Mouse (Mus musculus): ENCODE results near the gene Maats1. TPM values are rescaled to one million over a fixed set of nuclear protein-coding genes. Genes with fewer than 3 reads are reported as not detected.

The Maats1 gene
- total and polyA plus RNA-seq, 3 experiments, result 0.03 TPM; not detected in 2

DNA sequence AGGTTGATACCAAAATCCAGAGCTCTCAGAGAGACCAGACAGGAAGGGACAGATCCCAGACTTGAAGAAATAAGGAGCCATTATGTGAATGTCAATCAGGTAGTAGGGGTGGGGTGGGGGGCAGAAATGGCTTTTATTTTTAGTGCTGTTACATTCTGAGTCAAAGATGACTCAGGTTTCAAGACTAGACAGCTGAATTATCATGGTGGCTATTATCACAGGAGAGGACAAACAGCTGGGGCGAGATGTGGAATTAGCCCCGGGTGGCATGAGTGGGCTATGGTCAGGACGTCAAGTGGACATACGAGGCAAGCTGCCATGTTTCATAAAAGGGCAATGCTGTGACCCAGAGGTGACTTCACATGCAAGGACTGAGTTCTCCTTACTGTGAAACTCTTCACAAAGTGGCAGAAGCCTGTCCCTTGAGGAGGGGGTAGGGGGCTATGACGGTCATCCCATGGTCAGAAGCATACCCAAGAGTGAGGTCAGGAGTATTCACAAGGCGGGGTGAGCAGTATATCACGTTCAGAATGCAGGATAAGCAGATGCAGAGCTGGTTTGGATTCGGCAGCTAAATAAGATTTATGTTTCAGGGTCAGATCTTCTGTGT is 47.4 kb upstream of the Maats1 start:
- no peaks in the 10 kb centered on the region for H3K9me3 ChIP-seq (replicated peaks; ENCODE audit: insufficient read depth, low read length)
- H3K4me1 ChIP-seq (ENCODE audit: control insufficient read depth in 1 of 2, insufficient read depth in 2 of 2, low read length in 2 of 2), result peaks cover 28 to 33% of the 10 kb centered on the region in 2 experiments
- no peak overlapping the region for H3K9ac ChIP-seq (ENCODE audit: control insufficient read depth, low read depth, low read length, poor library complexity, severe bottlenecking)
- TF ChIP-seq ZC3H11A (IDR thresholded peaks at IDR 0.05; ENCODE audit: low read depth, low read length) (no peak), GATA1 (IDR thresholded peaks at IDR 0.05; ENCODE audit: low read depth, low read length) (no peak), RCOR1 (IDR thresholded peaks at IDR 0.05; ENCODE audit: low read depth, low read length) (no peak), SMC3 (IDR thresholded peaks at IDR 0.05; ENCODE audit: low read depth, low read length) (no peak), POLR2AphosphoS2 (IDR thresholded peaks at IDR 0.05; ENCODE audit: low read length) (no peak), NELFE (IDR thresholded peaks at IDR 0.05; ENCODE audit: low read depth, low read length) (no peak), CHD1 (IDR thresholded peaks at IDR 0.05; ENCODE audit: low read depth, low read length) (no peak)
- peaks cover 0 to 31% of the 10 kb centered on the region in 2 experiments; a peak in 2 of 4 replicates for H3K36me3 ChIP-seq (ENCODE audit: control insufficient read depth in 1 of 2, insufficient read depth in 2 of 2, low read length in 2 of 2)
- no peak overlapping the region for H3K4me3 ChIP-seq (ENCODE audit: control insufficient read depth in 1 of 2, insufficient read depth in 1 of 2, low read depth in 2 of 2, low read length in 2 of 2)
- no peak overlapping the region for H3K27ac ChIP-seq (ENCODE audit: control insufficient read depth, low read depth, low read length)
- H3K79me2 ChIP-seq (ENCODE audit: control insufficient read depth, insufficient read depth, low read length, poor library complexity), result no peaks in the 10 kb centered on the region
- DNase-seq (ENCODE audit: low read depth, low spot score), result no peak
- no peaks in the 10 kb centered on the region for H3K27me3 ChIP-seq (ENCODE audit: control insufficient read depth in 1 of 2, insufficient read depth in 2 of 2, low read length in 2 of 2)

DNA sequence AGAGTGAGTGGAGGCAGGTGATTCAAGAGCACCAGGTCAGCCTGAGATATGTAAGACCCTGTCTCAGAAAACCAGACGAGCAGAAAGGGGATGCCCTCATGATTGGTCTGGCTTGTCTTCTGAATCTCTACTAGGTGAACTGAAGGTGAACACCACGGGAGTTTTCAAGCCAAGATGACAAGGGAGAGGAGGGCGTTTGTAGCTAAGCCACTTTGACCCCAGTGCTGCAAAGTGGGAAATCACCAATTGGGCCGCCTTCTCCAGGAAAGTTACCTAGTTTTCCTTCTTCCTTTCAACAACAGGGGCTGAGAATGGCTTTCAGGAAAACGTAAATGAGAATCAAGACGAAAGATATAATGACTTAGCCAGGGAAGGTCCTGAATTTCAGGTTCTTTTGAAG is 46.8 kb upstream of the Maats1 start:
- no peaks in the 10 kb centered on the region for H3K27me3 ChIP-seq (ENCODE audit: control insufficient read depth in 1 of 2, insufficient read depth in 2 of 2, low read length in 2 of 2)
- no peak for DNase-seq (ENCODE audit: low read depth, low spot score)
- TF ChIP-seq NRF1 (IDR thresholded peaks at IDR 0.05; ENCODE audit: insufficient read depth, low read depth, low read length, poor library complexity, severe bottlenecking) (no peak), MAX (IDR thresholded peaks at IDR 0.05; ENCODE audit: low read length) (no peak), MXI1 (IDR thresholded peaks at IDR 0.05; ENCODE audit: low read depth, low read length) (no peak), RAD21 (IDR thresholded peaks at IDR 0.05; ENCODE audit: low read depth, low read length) (no peak), USF1 (IDR thresholded peaks at IDR 0.05; ENCODE audit: low read depth, low read length) (no peak), ZKSCAN1 (IDR thresholded peaks at IDR 0.05; ENCODE audit: low read depth, low read length) (no peak), SMC3 (IDR thresholded peaks at IDR 0.05; ENCODE audit: low read depth, low read length) (no peak), ELF1 (IDR thresholded peaks at IDR 0.05; ENCODE audit: low read depth, low read length) (no peak), ZMIZ1 (IDR thresholded peaks at IDR 0.05; ENCODE audit: low read depth, low read length) (no peak)
- peaks cover 34% of the 10 kb centered on the region in 2 experiments for H3K4me1 ChIP-seq (ENCODE audit: control insufficient read depth in 1 of 2, insufficient read depth in 2 of 2, low read length in 2 of 2)
- no peak overlapping the region for H3K4me3 ChIP-seq (ENCODE audit: control insufficient read depth in 1 of 2, insufficient read depth in 1 of 2, low read depth in 2 of 2, low read length in 2 of 2)
- no peaks in the 10 kb centered on the region for H3K9me3 ChIP-seq (replicated peaks; ENCODE audit: insufficient read depth, low read length)
- H3K9ac ChIP-seq (ENCODE audit: control insufficient read depth, low read depth, low read length, poor library complexity, severe bottlenecking), result no peak overlapping the region
- no peak overlapping the region for H3K27ac ChIP-seq (ENCODE audit: control insufficient read depth, low read depth, low read length)
- peaks cover 0 to 36% of the 10 kb centered on the region in 2 experiments; a peak in 2 of 4 replicates for H3K36me3 ChIP-seq (ENCODE audit: control insufficient read depth in 1 of 2, insufficient read depth in 2 of 2, low read length in 2 of 2)
- H3K79me2 ChIP-seq (ENCODE audit: control insufficient read depth, insufficient read depth, low read length, poor library complexity), result no peaks in the 10 kb centered on the region

Data from MEL (cell line).